Mouse (Mus musculus): ENCODE measurements at regions not wholly inside any gene's neighbourhood (a gene's known extent, or its start where the extent isn't known, plus 50 kb on each side); places are given as distances from the start of the nearest gene placed in this dataset.

DNA sequence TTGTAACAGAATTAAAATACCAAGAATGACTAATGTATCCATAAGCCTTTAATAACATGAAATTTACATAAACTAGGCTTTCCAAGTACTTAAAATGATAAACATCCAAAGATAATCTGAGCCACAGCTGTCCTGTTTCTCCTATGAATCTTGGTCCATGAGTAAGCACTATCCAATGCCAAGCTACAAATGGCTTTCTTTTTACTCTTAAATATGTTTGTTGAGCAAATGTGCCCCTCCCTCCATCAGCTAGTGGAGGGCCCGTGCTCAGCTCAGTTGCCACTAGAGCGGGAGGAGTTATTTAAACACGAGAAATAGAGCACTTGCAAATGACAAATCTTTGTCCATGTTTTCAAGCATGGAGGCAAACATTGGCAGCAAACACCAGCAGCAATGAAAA lies 247.9 kb downstream of the Olfr1505 start:
- DNase-seq (ENCODE audit: low spot score) (no peak), ATAC-seq (replicated peaks; ENCODE audit: insufficient number of reproducible peaks, low FRiP score, low TSS enrichment, low read depth) (no peak)
- Histone ChIP-seq H3K4me3 (ENCODE audit: low read depth, low read length) (no peak overlapping the region), H3K27ac (replicated peaks; ENCODE audit: low read depth, low read length) (no peak overlapping the region), H3K4me2 (ENCODE audit: low read depth, low read length) (no peak overlapping the region), H3K9ac (replicated peaks; ENCODE audit: low read length) (no peak overlapping the region), H3K4me1 (ENCODE audit: control insufficient read depth, insufficient read depth, low read length) (no peaks in the 10 kb centered on the region), H3K9me3 (replicated peaks; ENCODE audit: control insufficient read depth, low read length) (no peaks in the 10 kb centered on the region), H3K27me3 (ENCODE audit: control insufficient read depth, insufficient read depth, low read length) (no peaks in the 10 kb centered on the region), H3K36me3 (replicated peaks; ENCODE audit: control insufficient read depth, insufficient read depth, low read depth, low read length) (no peaks in the 10 kb centered on the region)
- WGBS, result 62% methylated on average over 3 of the region's 3 CpGs

DNA sequence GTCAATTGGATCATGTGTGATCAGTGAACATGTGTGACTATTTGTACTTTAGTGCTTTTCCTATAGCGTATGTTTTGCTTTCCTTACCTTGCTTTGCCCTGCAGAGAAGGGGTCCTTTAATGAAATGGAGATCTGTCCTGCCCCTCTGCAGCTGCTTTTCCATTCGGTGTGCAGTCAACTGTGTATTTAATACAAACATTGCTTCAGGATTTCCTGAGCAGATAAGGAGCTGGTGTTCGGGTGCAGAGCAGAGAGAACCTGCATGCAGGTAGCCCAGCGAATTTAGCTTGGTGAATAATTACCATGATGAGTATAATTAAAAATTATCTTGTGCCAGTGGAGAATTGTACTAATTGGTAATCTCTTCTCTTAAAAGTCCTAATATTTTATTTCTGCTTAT lies 249.4 kb downstream of the Olfr1505 start:
- no peak for ATAC-seq (replicated peaks; ENCODE audit: insufficient number of reproducible peaks, low FRiP score, low TSS enrichment, low read depth)
- no peaks in the 10 kb centered on the region for H3K27me3 ChIP-seq (ENCODE audit: control insufficient read depth, insufficient read depth, low read length)
- 41% methylated on average over 4 of the region's 4 CpGs for WGBS

DNA sequence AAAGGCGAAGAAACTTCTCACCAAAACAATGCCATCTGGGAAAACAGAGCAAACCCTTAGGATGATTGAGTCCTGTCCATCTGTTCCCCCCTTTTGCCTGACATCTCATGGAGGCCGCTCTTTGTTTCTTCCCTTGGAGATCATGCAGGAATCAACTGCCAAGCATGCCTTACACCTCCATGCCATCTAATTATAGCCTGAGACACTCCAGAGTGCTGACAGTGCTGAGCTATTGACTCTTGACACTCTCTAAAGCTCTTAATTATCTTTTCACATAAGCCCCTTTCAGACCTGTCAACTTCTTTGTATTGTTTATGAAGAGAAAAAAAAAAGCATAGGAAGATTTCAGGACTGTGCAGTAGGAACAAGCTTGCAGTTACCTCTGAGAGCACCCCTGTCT lies 252.4 kb downstream of the Olfr1505 start:
- WGBS, result 68% methylated on average over 2 of the region's 2 CpGs
- no peak for DNase-seq (ENCODE audit: low spot score)
- Histone ChIP-seq H3K27ac (replicated peaks; ENCODE audit: low read depth, low read length) (no peak overlapping the region), H3K4me2 (ENCODE audit: low read depth, low read length) (no peak overlapping the region), H3K9ac (replicated peaks; ENCODE audit: low read length) (no peak overlapping the region), H3K9me3 (replicated peaks; ENCODE audit: control insufficient read depth, low read length) (no peaks in the 10 kb centered on the region), H3K36me3 (replicated peaks; ENCODE audit: control insufficient read depth, insufficient read depth, low read depth, low read length) (no peaks in the 10 kb centered on the region), H3K4me1 (ENCODE audit: control insufficient read depth, insufficient read depth, low read length) (no peaks in the 10 kb centered on the region), H3K27me3 (ENCODE audit: control insufficient read depth, insufficient read depth, low read length) (no peaks in the 10 kb centered on the region), H3K4me3 (ENCODE audit: low read depth, low read length) (no peak overlapping the region)
- ATAC-seq (replicated peaks; ENCODE audit: insufficient number of reproducible peaks, low FRiP score, low TSS enrichment, low read depth), result no peak

More for the DNA sequence above, 249.4 kb downstream of the Olfr1505 start:
- H3K9me3 ChIP-seq (replicated peaks; ENCODE audit: control insufficient read depth, low read length), result no peaks in the 10 kb centered on the region
- DNase-seq (ENCODE audit: low spot score), result no peak
- no peak overlapping the region for H3K4me3 ChIP-seq (ENCODE audit: low read depth, low read length)
- H3K9ac ChIP-seq (replicated peaks; ENCODE audit: low read length), result no peak overlapping the region
- no peak overlapping the region for H3K4me2 ChIP-seq (ENCODE audit: low read depth, low read length)
- H3K27ac ChIP-seq (replicated peaks; ENCODE audit: low read depth, low read length), result no peak overlapping the region
- no peaks in the 10 kb centered on the region for H3K36me3 ChIP-seq (replicated peaks; ENCODE audit: control insufficient read depth, insufficient read depth, low read depth, low read length)
- no peaks in the 10 kb centered on the region for H3K4me1 ChIP-seq (ENCODE audit: control insufficient read depth, insufficient read depth, low read length)

GRCm38 (mm10) chr19:14180244-14180643 lies 266.9 kb downstream of the Olfr1505 start:
- Histone ChIP-seq H3K9ac (replicated peaks; ENCODE audit: low read length) (no peak overlapping the region), H3K4me1 (ENCODE audit: control insufficient read depth, insufficient read depth, low read length) (no peaks in the 10 kb centered on the region), H3K27ac (replicated peaks; ENCODE audit: low read depth, low read length) (no peak overlapping the region), H3K4me3 (ENCODE audit: low read depth, low read length) (no peak overlapping the region), H3K9me3 (replicated peaks; ENCODE audit: control insufficient read depth, low read length) (no peaks in the 10 kb centered on the region), H3K27me3 (ENCODE audit: control insufficient read depth, insufficient read depth, low read length) (no peaks in the 10 kb centered on the region), H3K36me3 (replicated peaks; ENCODE audit: control insufficient read depth, insufficient read depth, low read depth, low read length) (no peaks in the 10 kb centered on the region), H3K4me2 (ENCODE audit: low read depth, low read length) (no peak overlapping the region)
- no peak for ATAC-seq (replicated peaks; ENCODE audit: insufficient number of reproducible peaks, low FRiP score, low TSS enrichment, low read depth)
- WGBS, result 12% methylated on average over 4 of the region's 4 CpGs
- peak; percentile 70 for DNase-seq (ENCODE audit: low spot score)

GRCm38 (mm10) chr19:14180956-14181355 lies 267.6 kb downstream of the Olfr1505 start:
- H3K27me3 ChIP-seq (ENCODE audit: control insufficient read depth, insufficient read depth, low read length), result no peaks in the 10 kb centered on the region
- no peak overlapping the region for H3K4me2 ChIP-seq (ENCODE audit: low read depth, low read length)
- no peak overlapping the region for H3K4me3 ChIP-seq (ENCODE audit: low read depth, low read length)
- H3K4me1 ChIP-seq (ENCODE audit: control insufficient read depth, insufficient read depth, low read length), result no peaks in the 10 kb centered on the region
- H3K36me3 ChIP-seq (replicated peaks; ENCODE audit: control insufficient read depth, insufficient read depth, low read depth, low read length), result no peaks in the 10 kb centered on the region
- no peaks in the 10 kb centered on the region for H3K9me3 ChIP-seq (replicated peaks; ENCODE audit: control insufficient read depth, low read length)
- no peak for ATAC-seq (replicated peaks; ENCODE audit: insufficient number of reproducible peaks, low FRiP score, low TSS enrichment, low read depth)
- no peak for DNase-seq (ENCODE audit: low spot score)
- WGBS, result 67% methylated on average over 3 of the region's 3 CpGs
- no peak overlapping the region for H3K9ac ChIP-seq (replicated peaks; ENCODE audit: low read length)
- H3K27ac ChIP-seq (replicated peaks; ENCODE audit: low read depth, low read length), result no peak overlapping the region

- no peak overlapping the region for H3K4me3 ChIP-seq (ENCODE audit: low read depth, low read length)
- no peaks in the 10 kb centered on the region for H3K4me1 ChIP-seq (ENCODE audit: control insufficient read depth, insufficient read depth, low read length)
- H3K9ac ChIP-seq (replicated peaks; ENCODE audit: low read length), result no peak overlapping the region
- 76% methylated on average over 6 of the region's 6 CpGs for WGBS
- no peaks in the 10 kb centered on the region for H3K9me3 ChIP-seq (replicated peaks; ENCODE audit: control insufficient read depth, low read length)
- H3K36me3 ChIP-seq (replicated peaks; ENCODE audit: control insufficient read depth, insufficient read depth, low read depth, low read length), result no peaks in the 10 kb centered on the region
- ATAC-seq (replicated peaks; ENCODE audit: insufficient number of reproducible peaks, low FRiP score, low TSS enrichment, low read depth), result no peak
- H3K27me3 ChIP-seq (ENCODE audit: control insufficient read depth, insufficient read depth, low read length), result no peaks in the 10 kb centered on the region
- no peak overlapping the region for H3K27ac ChIP-seq (replicated peaks; ENCODE audit: low read depth, low read length)
- H3K4me2 ChIP-seq (ENCODE audit: low read depth, low read length), result no peak overlapping the region
- DNase-seq (ENCODE audit: low spot score), result no peak
Observed at GRCm38 (mm10) chr19:14181661-14182415, 268.5 kb downstream of the Olfr1505 start.

DNA sequence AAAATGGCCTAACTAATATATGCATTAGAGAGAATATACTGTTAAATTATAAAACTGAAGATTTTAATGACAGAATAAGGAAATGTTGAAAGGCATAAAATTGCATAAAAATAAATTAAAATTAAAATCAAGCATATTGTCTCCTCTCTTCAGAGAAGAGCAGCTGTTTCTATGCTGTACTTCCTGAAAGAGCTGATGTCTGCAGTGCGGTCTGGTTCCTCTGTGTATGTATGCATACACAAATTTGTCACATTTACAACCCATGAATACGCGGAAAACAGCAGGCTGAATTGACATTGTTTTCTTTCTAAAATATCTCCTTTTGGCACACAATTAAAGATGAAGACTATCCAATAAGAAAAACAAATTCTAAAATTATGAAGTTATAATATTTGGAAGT lies 278.5 kb downstream of the Olfr1505 start:
- ATAC-seq (replicated peaks; ENCODE audit: insufficient number of reproducible peaks, low FRiP score, low TSS enrichment, low read depth) (no peak), DNase-seq (ENCODE audit: low spot score) (no peak)
- Histone ChIP-seq H3K4me2 (ENCODE audit: low read depth, low read length) (no peak overlapping the region), H3K27me3 (ENCODE audit: control insufficient read depth, insufficient read depth, low read length) (no peaks in the 10 kb centered on the region), H3K27ac (replicated peaks; ENCODE audit: low read depth, low read length) (no peak overlapping the region), H3K36me3 (replicated peaks; ENCODE audit: control insufficient read depth, insufficient read depth, low read depth, low read length) (no peaks in the 10 kb centered on the region), H3K4me1 (ENCODE audit: control insufficient read depth, insufficient read depth, low read length) (no peaks in the 10 kb centered on the region), H3K9me3 (replicated peaks; ENCODE audit: control insufficient read depth, low read length) (no peaks in the 10 kb centered on the region), H3K9ac (replicated peaks; ENCODE audit: low read length) (no peak overlapping the region), H3K4me3 (ENCODE audit: low read depth, low read length) (no peak overlapping the region)
- WGBS, result 84% methylated on average over 3 of the region's 3 CpGs

- no peak overlapping the region for H3K27ac ChIP-seq (replicated peaks; ENCODE audit: low read depth, low read length)
- no peak for ATAC-seq (replicated peaks; ENCODE audit: insufficient number of reproducible peaks, low FRiP score, low TSS enrichment, low read depth)
- no peaks in the 10 kb centered on the region for H3K4me1 ChIP-seq (ENCODE audit: control insufficient read depth, insufficient read depth, low read length)
- peak; percentile 8 for DNase-seq (ENCODE audit: low spot score)
- H3K4me3 ChIP-seq (ENCODE audit: low read depth, low read length), result no peak overlapping the region
- no peak overlapping the region for H3K4me2 ChIP-seq (ENCODE audit: low read depth, low read length)
- no peak overlapping the region for H3K9ac ChIP-seq (replicated peaks; ENCODE audit: low read length)
- H3K9me3 ChIP-seq (replicated peaks; ENCODE audit: control insufficient read depth, low read length), result no peaks in the 10 kb centered on the region
- no peaks in the 10 kb centered on the region for H3K36me3 ChIP-seq (replicated peaks; ENCODE audit: control insufficient read depth, insufficient read depth, low read depth, low read length)
- 79% methylated on average over 3 of the region's 3 CpGs for WGBS
- no peaks in the 10 kb centered on the region for H3K27me3 ChIP-seq (ENCODE audit: control insufficient read depth, insufficient read depth, low read length)
Observed at GRCm38 (mm10) chr19:14197864-14198263, 284.5 kb downstream of the Olfr1505 start.

All from embryonic facial prominence, embryonic 11.5 days (tissue).